Mouse (Mus musculus): ENCODE results near the gene Gigyf1. TPM values are rescaled to one million over a fixed set of nuclear protein-coding genes. Genes with fewer than 3 reads are reported as not detected.

Gigyf1 gene
- polyA plus RNA-seq, 1 experiment = 2.4 TPM

- H3K27me3 ChIP-seq (ENCODE audit: control insufficient read depth) = no peaks in the 10 kb centered on the region
- TF ChIP-seq GATA1 (IDR thresholded peaks at IDR 0.05; ENCODE audit: low read length) = no peak
- TF ChIP-seq TAL1 (IDR thresholded peaks at IDR 0.05; ENCODE audit: low read length) = no peak
- H3K4me3 ChIP-seq (replicated peaks) = peak overlapping the region; percentile 82
- H3K4me1 ChIP-seq (ENCODE audit: control insufficient read depth) = peaks cover 56% of the 10 kb centered on the region
- peaks cover 29% of the 10 kb centered on the region for H3K36me3 ChIP-seq (ENCODE audit: control insufficient read depth)
- no peaks in the 10 kb centered on the region for H3K9me3 ChIP-seq (ENCODE audit: control insufficient read depth, low read length)
Observed at GRCm38 (mm10) chr5:137511706-137512105, 6.6 kb upstream of the Gigyf1 start.

- no peaks in the 10 kb centered on the region for H3K9me3 ChIP-seq (ENCODE audit: control insufficient read depth, low read length)
- H3K4me3 ChIP-seq (replicated peaks) = no peak overlapping the region
- TF ChIP-seq GATA1 (IDR thresholded peaks at IDR 0.05; ENCODE audit: low read length) (no peak), TAL1 (IDR thresholded peaks at IDR 0.05; ENCODE audit: low read length) (no peak)
- peaks cover 40% of the 10 kb centered on the region for H3K36me3 ChIP-seq (ENCODE audit: control insufficient read depth)
- peaks cover 63% of the 10 kb centered on the region for H3K4me1 ChIP-seq (ENCODE audit: control insufficient read depth)
- H3K27me3 ChIP-seq (ENCODE audit: control insufficient read depth) = no peaks in the 10 kb centered on the region
Observed at GRCm38 (mm10) chr5:137512847-137513794, 5.2 kb upstream of the Gigyf1 start.

- peaks cover 62% of the 10 kb centered on the region for H3K4me1 ChIP-seq (ENCODE audit: control insufficient read depth)
- H3K36me3 ChIP-seq (ENCODE audit: control insufficient read depth) = peaks cover 50% of the 10 kb centered on the region
- H3K4me3 ChIP-seq (replicated peaks) = no peak overlapping the region
- no peaks in the 10 kb centered on the region for H3K9me3 ChIP-seq (ENCODE audit: control insufficient read depth, low read length)
- TF ChIP-seq TAL1 (IDR thresholded peaks at IDR 0.05; ENCODE audit: low read length) = no peak
- TF ChIP-seq GATA1 (IDR thresholded peaks at IDR 0.05; ENCODE audit: low read length) = no peak
- H3K27me3 ChIP-seq (ENCODE audit: control insufficient read depth) = no peaks in the 10 kb centered on the region
Observed at GRCm38 (mm10) chr5:137513951-137514721, 4.2 kb upstream of the Gigyf1 start.

GRCm38 (mm10) chr5:137514811-137515210, 3.5 kb upstream of the Gigyf1 start:
- H3K4me1 ChIP-seq (ENCODE audit: control insufficient read depth) = peaks cover 55% of the 10 kb centered on the region
- H3K4me3 ChIP-seq (replicated peaks) = no peak overlapping the region
- TF ChIP-seq TAL1 (IDR thresholded peaks at IDR 0.05; ENCODE audit: low read length) = no peak
- no peaks in the 10 kb centered on the region for H3K9me3 ChIP-seq (ENCODE audit: control insufficient read depth, low read length)
- H3K27me3 ChIP-seq (ENCODE audit: control insufficient read depth) = no peaks in the 10 kb centered on the region
- H3K36me3 ChIP-seq (ENCODE audit: control insufficient read depth) = peaks cover 56% of the 10 kb centered on the region

GRCm38 (mm10) chr5:137519691-137520550, 1.6 kb downstream of the Gigyf1 start:
- no peaks in the 10 kb centered on the region for H3K27me3 ChIP-seq (ENCODE audit: control insufficient read depth)
- no peaks in the 10 kb centered on the region for H3K9me3 ChIP-seq (ENCODE audit: control insufficient read depth, low read length)
- H3K36me3 ChIP-seq (ENCODE audit: control insufficient read depth) = peaks cover 83% of the 10 kb centered on the region
- H3K4me3 ChIP-seq (replicated peaks) = no peak overlapping the region
- no peak for TF ChIP-seq TAL1 (IDR thresholded peaks at IDR 0.05; ENCODE audit: low read length)
- no peak for TF ChIP-seq GATA1 (IDR thresholded peaks at IDR 0.05; ENCODE audit: low read length)
- H3K4me1 ChIP-seq (ENCODE audit: control insufficient read depth) = peaks cover 16% of the 10 kb centered on the region

GRCm38 (mm10) chr5:137521861-137522260, 3.5 kb downstream of the Gigyf1 start:
- no peaks in the 10 kb centered on the region for H3K9me3 ChIP-seq (ENCODE audit: control insufficient read depth, low read length)
- TF ChIP-seq GATA1 (IDR thresholded peaks at IDR 0.05; ENCODE audit: low read length) = no peak
- no peak for TF ChIP-seq TAL1 (IDR thresholded peaks at IDR 0.05; ENCODE audit: low read length)
- H3K4me1 ChIP-seq (ENCODE audit: control insufficient read depth) = peaks cover 18% of the 10 kb centered on the region
- H3K4me3 ChIP-seq (replicated peaks) = no peak overlapping the region
- no peaks in the 10 kb centered on the region for H3K27me3 ChIP-seq (ENCODE audit: control insufficient read depth)
- peaks cover 97% of the 10 kb centered on the region for H3K36me3 ChIP-seq (ENCODE audit: control insufficient read depth)

- peaks cover 98% of the 10 kb centered on the region for H3K36me3 ChIP-seq (ENCODE audit: control insufficient read depth)
- H3K4me1 ChIP-seq (ENCODE audit: control insufficient read depth) = peaks cover 17% of the 10 kb centered on the region
- no peak overlapping the region for H3K4me3 ChIP-seq (replicated peaks)
- H3K27me3 ChIP-seq (ENCODE audit: control insufficient read depth) = no peaks in the 10 kb centered on the region
- H3K9me3 ChIP-seq (ENCODE audit: control insufficient read depth, low read length) = no peaks in the 10 kb centered on the region
- TF ChIP-seq GATA1 (IDR thresholded peaks at IDR 0.05; ENCODE audit: low read length) = no peak
- TF ChIP-seq TAL1 (IDR thresholded peaks at IDR 0.05; ENCODE audit: low read length) = no peak
Observed at GRCm38 (mm10) chr5:137522711-137523110, 4.4 kb downstream of the Gigyf1 start.

GRCm38 (mm10) chr5:137523396-137524250, 5.3 kb downstream of the Gigyf1 start:
- no peak for TF ChIP-seq TAL1 (IDR thresholded peaks at IDR 0.05; ENCODE audit: low read length)
- no peak for TF ChIP-seq GATA1 (IDR thresholded peaks at IDR 0.05; ENCODE audit: low read length)
- Histone ChIP-seq H3K4me1 (ENCODE audit: control insufficient read depth) (peaks cover 25% of the 10 kb centered on the region), H3K4me3 (replicated peaks) (no peak overlapping the region), H3K9me3 (ENCODE audit: control insufficient read depth, low read length) (no peaks in the 10 kb centered on the region), H3K27me3 (ENCODE audit: control insufficient read depth) (no peaks in the 10 kb centered on the region), H3K36me3 (ENCODE audit: control insufficient read depth) (peaks cover 99% of the 10 kb centered on the region)
